8 mouse cellular contexts compared by ENCODE assay signal in genomic region chr6:70921274-70922074, GRCm38 (mm10). TPM values are rescaled to one million over a fixed set of nuclear protein-coding genes. Genes with fewer than 3 reads are reported as not detected.
DNase-seq lines count a peak whose midpoint lies in the region; ATAC-seq and TF ChIP-seq lines count a peak whose summit lies in the region.

No protein-coding gene starts in this region.

- peak; percentile 74 for TF ChIP-seq CTCF in G1E (IDR thresholded peaks at IDR 0.05; ENCODE audit: low read depth, low read length)
- TF ChIP-seq CTCF in bone marrow, adult 2 months (IDR thresholded peaks at IDR 0.05; ENCODE audit: control insufficient read depth, insufficient read depth, low read length) = peak; percentile 60
- TF ChIP-seq CTCF in layer of hippocampus, adult 2 months (conservative IDR thresholded peaks at IDR 0.05) = peak; percentile 90

- ATAC-seq in G1E (ENCODE audit: extremely low read depth, insufficient number of reproducible peaks, low FRiP score, poor library complexity, severe bottlenecking) = no peak
- no peak for ATAC-seq in embryonic facial prominence, embryonic 13.5 days (ENCODE audit: insufficient number of reproducible peaks, insufficient read depth, low FRiP score, low TSS enrichment, low read depth)
- ATAC-seq in lung, embryonic 16.5 days (ENCODE audit: low read depth) = peak; percentile 17; the same call in 1 of the 2 replicates

- 24% methylated on average over 22 of the region's 22 CpGs for WGBS in bone marrow, adult 2 months
- 1% methylated on average over 22 of the region's 22 CpGs for WGBS in embryonic facial prominence, embryonic 13.5 days
- WGBS in lung, embryonic 16.5 days = 7% methylated on average over 22 of the region's 22 CpGs

- H3K4me1 ChIP-seq in G1E (ENCODE audit: insufficient read depth, low read depth, low read length) = peaks cover 5% of the 10 kb centered on the region; the same call in 1 of the 2 replicates
- H3K4me1 ChIP-seq in bone marrow, adult 2 months (ENCODE audit: control insufficient read depth, insufficient read depth, low read length) = no peaks in the 10 kb centered on the region
- peaks cover 13% of the 10 kb centered on the region for H3K4me1 ChIP-seq in embryonic facial prominence, embryonic 13.5 days
- H3K4me1 ChIP-seq in lung, embryonic 16.5 days (replicated peaks; ENCODE audit: control insufficient read depth, insufficient read depth, low read length) = no peaks in the 10 kb centered on the region

- no peaks in the 10 kb centered on the region for H3K36me3 ChIP-seq in G1E (replicated peaks)
- no peaks in the 10 kb centered on the region for H3K36me3 ChIP-seq in embryonic facial prominence, embryonic 13.5 days
- H3K36me3 ChIP-seq in lung, embryonic 16.5 days (ENCODE audit: control insufficient read depth, insufficient read depth, low read length) = no peaks in the 10 kb centered on the region

- no peak overlapping the region for H3K27ac ChIP-seq in bone marrow, adult 2 months (ENCODE audit: control insufficient read depth, insufficient read depth, low read depth, low read length, poor library complexity)
- H3K27ac ChIP-seq in embryonic facial prominence, embryonic 13.5 days = peak overlapping the region; percentile 39; the same call in 1 of the 2 replicates
- H3K27ac ChIP-seq in layer of hippocampus, adult 2 months = peak overlapping the region; percentile 43; the same call in 1 of the 2 replicates
- H3K27ac ChIP-seq in lung, embryonic 16.5 days (ENCODE audit: low read length) = no peak overlapping the region

- peak; percentile 11 for DNase-seq in G1E (ENCODE audit: low spot score)
- peak; percentile 28 to 45 for DNase-seq in heart, postnatal 36 days
- peak; percentile 8 to 58 for DNase-seq in layer of hippocampus, adult 2 months (ENCODE audit: low spot score in 2 of 2)
- peak; percentile 88 for DNase-seq in retina, postnatal 1 day
- no peak for DNase-seq in urinary bladder, adult 2 months (ENCODE audit: low spot score)

- TF ChIP-seq POLR2A in bone marrow, adult 2 months (IDR thresholded peaks at IDR 0.05; ENCODE audit: borderline replicate concordance, control insufficient read depth, low read depth, low read length) = no peak

- H3K4me3 ChIP-seq in G1E (ENCODE audit: low read depth, low read length) = no peak overlapping the region
- H3K4me3 ChIP-seq in bone marrow, adult 2 months (replicated peaks; ENCODE audit: control insufficient read depth, low read depth, low read length) = no peak overlapping the region
- H3K4me3 ChIP-seq in embryonic facial prominence, embryonic 13.5 days = peak overlapping the region; percentile 32
- peak overlapping the region; percentile 29; the same call in 1 of the 2 replicates for H3K4me3 ChIP-seq in layer of hippocampus, adult 2 months
- H3K4me3 ChIP-seq in lung, embryonic 16.5 days (ENCODE audit: low read length) = no peak overlapping the region

- no peaks in the 10 kb centered on the region for H3K9me3 ChIP-seq in G1E (replicated peaks)
- no peaks in the 10 kb centered on the region for H3K9me3 ChIP-seq in embryonic facial prominence, embryonic 13.5 days
- no peaks in the 10 kb centered on the region for H3K9me3 ChIP-seq in lung, embryonic 16.5 days (ENCODE audit: control insufficient read depth, low read length)

- intact Hi-C loops in heart, postnatal 36 days (cut with DNase I) = no loop called here

- H3K27me3 ChIP-seq in G1E (ENCODE audit: insufficient read depth, low read length) = peaks cover 21% of the 10 kb centered on the region
- no peaks in the 10 kb centered on the region for H3K27me3 ChIP-seq in embryonic facial prominence, embryonic 13.5 days
- H3K27me3 ChIP-seq in lung, embryonic 16.5 days (ENCODE audit: control insufficient read depth, insufficient read depth, low read depth, low read length) = no peaks in the 10 kb centered on the region

- H3K9ac ChIP-seq in embryonic facial prominence, embryonic 13.5 days = peak overlapping the region; percentile 47
- no peak overlapping the region for H3K9ac ChIP-seq in lung, embryonic 16.5 days (ENCODE audit: low read length)

- peak overlapping the region; percentile 61 for H3K4me2 ChIP-seq in embryonic facial prominence, embryonic 13.5 days
- H3K4me2 ChIP-seq in lung, embryonic 16.5 days (ENCODE audit: low read depth, low read length) = peak overlapping the region; percentile 49

RNA-seq across cellular contexts. Expression of gene Tex37, which starts 2.7 kb away (rescaled TPM):
- total RNA-seq in G1E (2014; fragmentation: Nextera tagmentation) (not detected in 2 replicates), G1E (2017) (0.22 TPM in 1 of 2 replicates, not detected in the other)
- not detected in 2 replicates for polyA plus RNA-seq in G1E (2012)
- not detected in 2 replicates for polyA plus RNA-seq in bone marrow, adult 2 months (2011; ENCODE audit: insufficient read depth, insufficient read length, low replicate concordance, missing spikeins)
- polyA plus RNA-seq in embryonic facial prominence, embryonic 13.5 days (2015; fragmentation: Nextera tagmentation; extraction: Ambion mirVana) = not detected in 2 replicates
- total RNA-seq in heart, postnatal 36 days (2021) = not detected
- not detected for total RNA-seq in layer of hippocampus, adult 2 months (2021)
- not detected in 2 replicates for polyA plus RNA-seq in lung, embryonic 16.5 days (2015; fragmentation: Nextera tagmentation; extraction: Ambion mirVana)
- polyA plus RNA-seq in urinary bladder, adult 2 months (2012; rRNA removed) = not detected in 2 replicates

RNA-seq across cellular contexts. Expression of gene Foxi3, which starts 34.9 kb away (rescaled TPM):
- total RNA-seq in G1E (2014; fragmentation: Nextera tagmentation) (not detected in 2 replicates), G1E (2017) (not detected in 2 replicates)
- polyA plus RNA-seq in G1E (2012) = not detected in 2 replicates
- not detected in 2 replicates for polyA plus RNA-seq in bone marrow, adult 2 months (2011; ENCODE audit: insufficient read depth, insufficient read length, low replicate concordance, missing spikeins)
- polyA plus RNA-seq in embryonic facial prominence, embryonic 13.5 days (2015; fragmentation: Nextera tagmentation; extraction: Ambion mirVana) = 1.4 and 1.7 TPM in 2 replicates
- not detected for total RNA-seq in heart, postnatal 36 days (2021)
- total RNA-seq in layer of hippocampus, adult 2 months (2021) = not detected
- not detected in 2 replicates for polyA plus RNA-seq in lung, embryonic 16.5 days (2015; fragmentation: Nextera tagmentation; extraction: Ambion mirVana)
- polyA plus RNA-seq in urinary bladder, adult 2 months (2012; rRNA removed) = not detected in 2 replicates

Comparison
In these comparisons a context has a peak if more than half of its experiments do, and no peak if none do; other contexts are left out.
1. H3K4me3 ChIP-seq: peak in embryonic facial prominence, embryonic 13.5 days (single experiment) and layer of hippocampus, adult 2 months (single experiment); none in G1E (single experiment), bone marrow, adult 2 months (single experiment) and lung, embryonic 16.5 days (single experiment).
2. H3K27ac ChIP-seq: peak in embryonic facial prominence, embryonic 13.5 days (single experiment) and layer of hippocampus, adult 2 months (single experiment); none in bone marrow, adult 2 months (single experiment) and lung, embryonic 16.5 days (single experiment).
3. Peak in every context shown above with its lines, with median percentiles within 50 percentile points of each other: CTCF ChIP-seq.